26 mouse cellular contexts compared by ENCODE assay signal in genomic region chr17:8636691-8637090, GRCm38 (mm10).
DNase-seq lines count a peak whose midpoint lies in the region; ATAC-seq and TF ChIP-seq lines count a peak whose summit lies in the region.
"Had no signal": no experiment of that assay in that cellular context is flagged by ENCODE, and none has a peak within 500 bp of the region (broad histone marks: within the 10 kb centered on the region; RNA-seq: fewer than 3 reads in every experiment).

No protein-coding gene starts in this region.

- no peak overlapping the region for H3K27ac ChIP-seq in intestine, embryonic 14.5 days (ENCODE audit: low read depth)
- H3K27ac ChIP-seq in intestine, postnatal 0 days (ENCODE audit: low read depth, low read length): no peak overlapping the region
- H3K27ac ChIP-seq in midbrain, embryonic 10.5 days (replicated peaks): no peak overlapping the region
- H3K27ac ChIP-seq in midbrain, embryonic 13.5 days: no peak overlapping the region
- H3K27ac ChIP-seq: embryonic facial prominence, embryonic 12.5 days; embryonic facial prominence, embryonic 15.5 days; gastrocnemius, adult 2 months; heart, embryonic 10.5 days; heart, embryonic 13.5 days; hindbrain, embryonic 14.5 days; hindbrain, postnatal 0 days had no signal

- no peak overlapping the region for H3K9ac ChIP-seq in intestine, embryonic 14.5 days (ENCODE audit: low read length)
- no peak overlapping the region for H3K9ac ChIP-seq in intestine, postnatal 0 days (ENCODE audit: low read depth, low read length)
- H3K9ac ChIP-seq in midbrain, embryonic 13.5 days (replicated peaks): no peak overlapping the region
- H3K9ac ChIP-seq: embryonic facial prominence, embryonic 12.5 days; embryonic facial prominence, embryonic 15.5 days; forebrain, postnatal 0 days; heart, embryonic 13.5 days; hindbrain, embryonic 14.5 days had no signal

- H3K9me3 ChIP-seq in intestine, embryonic 14.5 days (ENCODE audit: control insufficient read depth, low read length): no peaks in the 10 kb centered on the region
- no peaks in the 10 kb centered on the region for H3K9me3 ChIP-seq in intestine, postnatal 0 days (ENCODE audit: control insufficient read depth)
- no peaks in the 10 kb centered on the region for H3K9me3 ChIP-seq in midbrain, embryonic 10.5 days (replicated peaks)
- no peaks in the 10 kb centered on the region for H3K9me3 ChIP-seq in midbrain, embryonic 13.5 days
- H3K9me3 ChIP-seq: embryonic facial prominence, embryonic 12.5 days; embryonic facial prominence, embryonic 15.5 days; heart, embryonic 10.5 days; heart, embryonic 13.5 days had no signal

- no peak for TF ChIP-seq CTCF in intestine, postnatal 0 days (IDR thresholded peaks at IDR 0.05; ENCODE audit: low read depth)

- H3K27me3 ChIP-seq in intestine, embryonic 14.5 days (replicated peaks; ENCODE audit: control insufficient read depth, insufficient read depth, low read length): no peaks in the 10 kb centered on the region
- H3K27me3 ChIP-seq in intestine, postnatal 0 days (replicated peaks; ENCODE audit: control insufficient read depth, insufficient read depth, low read length): no peaks in the 10 kb centered on the region
- H3K27me3 ChIP-seq in midbrain, embryonic 10.5 days (ENCODE audit: low read depth, poor library complexity, severe bottlenecking): no peaks in the 10 kb centered on the region
- H3K27me3 ChIP-seq in midbrain, embryonic 13.5 days: no peaks in the 10 kb centered on the region
- H3K27me3 ChIP-seq: CH12.LX; embryonic facial prominence, embryonic 12.5 days; Patski had no signal

- no peak for ATAC-seq in intestine, embryonic 14.5 days (replicated peaks; ENCODE audit: low FRiP score, low TSS enrichment, low read depth)
- ATAC-seq in intestine, postnatal 0 days: no peak
- ATAC-seq in midbrain, embryonic 13.5 days: no peak
- ATAC-seq: forebrain, embryonic 14.5 days; hindbrain, postnatal 0 days; Patski had no signal

- 64% methylated on average over 11 of the region's 11 CpGs for WGBS in intestine, embryonic 14.5 days
- WGBS in intestine, postnatal 0 days: 70% methylated on average over 11 of the region's 11 CpGs
- WGBS in midbrain, embryonic 10.5 days: 83% methylated on average over 11 of the region's 11 CpGs
- 83% methylated on average over 11 of the region's 11 CpGs for WGBS in midbrain, embryonic 13.5 days

- no peaks in the 10 kb centered on the region for H3K4me1 ChIP-seq in intestine, embryonic 14.5 days (replicated peaks; ENCODE audit: control insufficient read depth, insufficient read depth, low read length)
- H3K4me1 ChIP-seq in intestine, postnatal 0 days (replicated peaks; ENCODE audit: control insufficient read depth, insufficient read depth, low read length): no peaks in the 10 kb centered on the region
- H3K4me1 ChIP-seq in midbrain, embryonic 10.5 days: peaks cover 20% of the 10 kb centered on the region
- peaks cover 8% of the 10 kb centered on the region for H3K4me1 ChIP-seq in midbrain, embryonic 13.5 days (replicated peaks)
- H3K4me1 ChIP-seq: embryonic facial prominence, embryonic 12.5 days; heart, embryonic 10.5 days; heart, embryonic 13.5 days had no signal

- no peaks in the 10 kb centered on the region for H3K36me3 ChIP-seq in intestine, embryonic 14.5 days (ENCODE audit: control insufficient read depth, insufficient read depth, low read length)
- no peaks in the 10 kb centered on the region for H3K36me3 ChIP-seq in intestine, postnatal 0 days (ENCODE audit: control insufficient read depth, insufficient read depth)
- H3K36me3 ChIP-seq in midbrain, embryonic 10.5 days: no peaks in the 10 kb centered on the region
- H3K36me3 ChIP-seq in midbrain, embryonic 13.5 days: no peaks in the 10 kb centered on the region
- H3K36me3 ChIP-seq: embryonic facial prominence, embryonic 12.5 days; embryonic facial prominence, embryonic 15.5 days; G1E; heart, embryonic 10.5 days; heart, embryonic 13.5 days had no signal

- DNase-seq in intestine, embryonic 14.5 days (ENCODE audit: low spot score): peak; percentile 47
- peak; percentile 7 for DNase-seq in midbrain, embryonic 10.5 days (ENCODE audit: low spot score)
- peak; percentile 60 for DNase-seq in brain, adult 2 months (ENCODE audit: low read depth, low spot score)
- no peak for DNase-seq in testis, postnatal 14 days (ENCODE audit: low spot score)
- DNase-seq: adrenal gland, postnatal 10 days; adrenal gland, postnatal 36 days; B cell, adult 2 months; cerebellum, adult 11 months; cerebellum, adult 9-11 months; forebrain, postnatal 0 days; heart, adult 18-20 months; heart, postnatal 14 days; heart, postnatal 4 days had no signal

- no peak overlapping the region for H3K4me2 ChIP-seq in intestine, embryonic 14.5 days (ENCODE audit: low read length)
- H3K4me2 ChIP-seq in intestine, postnatal 0 days (replicated peaks; ENCODE audit: low read depth): no peak overlapping the region
- H3K4me2 ChIP-seq in midbrain, embryonic 13.5 days (replicated peaks): no peak overlapping the region
- H3K4me2 ChIP-seq: embryonic facial prominence, embryonic 12.5 days; embryonic facial prominence, embryonic 15.5 days; heart, embryonic 13.5 days; hindbrain, embryonic 14.5 days had no signal

- H3K4me3 ChIP-seq in intestine, embryonic 14.5 days (ENCODE audit: low read depth, low read length): no peak overlapping the region
- H3K4me3 ChIP-seq in intestine, postnatal 0 days (ENCODE audit: low read depth, low read length): no peak overlapping the region
- no peak overlapping the region for H3K4me3 ChIP-seq in midbrain, embryonic 10.5 days
- H3K4me3 ChIP-seq in midbrain, embryonic 13.5 days (replicated peaks): no peak overlapping the region
- H3K4me3 ChIP-seq: embryonic facial prominence, embryonic 12.5 days; embryonic facial prominence, embryonic 15.5 days; gastrocnemius, adult 2 months; heart, embryonic 10.5 days; heart, embryonic 13.5 days had no signal
